Mouse (Mus musculus) layer of hippocampus, adult 6 months (tissue): ENCODE measurements around the gene Hcrtr1. TPM values are rescaled to one million over a fixed set of nuclear protein-coding genes. Genes with fewer than 3 reads are reported as not detected.

Experiments used
- long read RNA-seq, 2 experiments: library from polyadenylated mRNA; unstranded; transcript quantifications; one replicate each; pipeline ENCODE4 v2.0.0; 2019 to 2020
- polyA plus RNA-seq: library from polyadenylated mRNA; unstranded; fragments of <200 nt; fragmentation: Nextera tagmentation; gene quantifications from 2 replicates; pipeline ENCODE4 v1.2.3, GENCODE M21; 2021

Hcrtr1 gene
- polyA plus RNA-seq = 0.59 and 1.3 TPM in 2 replicates
- long read RNA-seq, experiment 1, partial matches to known transcripts = 0 of 2 reads
- long read RNA-seq, experiment 1, other reads (novel, unspliced or antisense) = 1 of 2 reads
- long read RNA-seq, experiment 2, transcript Hcrtr1-201 (9 exons, 2,187 nt) = major isoform, 11 of 18 reads
- long read RNA-seq, experiment 2, partial matches to known transcripts = 1 of 18 reads
- long read RNA-seq, experiment 2, other reads (novel, unspliced or antisense) = 5 of 18 reads

GRCm38 (mm10) chr4:130139214-130139492, at the start of gene Hcrtr1:
Gene Hcrtr1, minus strand, starts transcription at chr4:130139359.

GRCm38 (mm10) chr4:130175072-130175711, 36.0 kb upstream of the Hcrtr1 start, which contains the start of gene Tinagl1:
Gene Tinagl1, minus strand, starts transcription at chr4:130175122.

GRCm38 (mm10) chr4:130102111-130102651, 37.0 kb downstream of the Hcrtr1 start, which contains the start of gene Pef1:
Gene Pef1, plus strand, starts transcription at chr4:130102558.

Other genes starting within 250 kb of the Hcrtr1 start
- 0.08 TPM in 1 of 2 replicates, not detected in the other for gene Spocd1, start 210.1 kb downstream of the Hcrtr1 start, polyA plus RNA-seq
- 43.6 and 45.8 TPM in 2 replicates for gene Adgrb2, start 154.5 kb downstream of the Hcrtr1 start, polyA plus RNA-seq
- gene Col16a1, start 91.5 kb downstream of the Hcrtr1 start, polyA plus RNA-seq = 0.53 and 1.4 TPM in 2 replicates
- gene Pef1, start 36.8 kb downstream of the Hcrtr1 start, polyA plus RNA-seq = 91.2 and 98.3 TPM in 2 replicates
- 8.9 and 13.1 TPM in 2 replicates for gene Tinagl1, start 35.8 kb upstream of the Hcrtr1 start, polyA plus RNA-seq
- gene Gm853, start 83.0 kb upstream of the Hcrtr1 start, polyA plus RNA-seq = 0.72 TPM in 1 of 2 replicates, not detected in the other
- gene Serinc2, start 139.8 kb upstream of the Hcrtr1 start, polyA plus RNA-seq = 10.0 and 16.2 TPM in 2 replicates
- gene Fabp3, start 169.2 kb upstream of the Hcrtr1 start, polyA plus RNA-seq = 263 and 271 TPM in 2 replicates
- gene Gm10570, start 169.3 kb upstream of the Hcrtr1 start, polyA plus RNA-seq = 1.0 and 1.2 TPM in 2 replicates
- gene Zcchc17, start 220.6 kb upstream of the Hcrtr1 start, polyA plus RNA-seq = 116 and 137 TPM in 2 replicates
- gene Snrnp40, start 220.8 kb upstream of the Hcrtr1 start, polyA plus RNA-seq = 50.3 and 50.8 TPM in 2 replicates